Comparison of ENCODE assay signal across 10 mouse cellular contexts in the genomic region with DNA sequence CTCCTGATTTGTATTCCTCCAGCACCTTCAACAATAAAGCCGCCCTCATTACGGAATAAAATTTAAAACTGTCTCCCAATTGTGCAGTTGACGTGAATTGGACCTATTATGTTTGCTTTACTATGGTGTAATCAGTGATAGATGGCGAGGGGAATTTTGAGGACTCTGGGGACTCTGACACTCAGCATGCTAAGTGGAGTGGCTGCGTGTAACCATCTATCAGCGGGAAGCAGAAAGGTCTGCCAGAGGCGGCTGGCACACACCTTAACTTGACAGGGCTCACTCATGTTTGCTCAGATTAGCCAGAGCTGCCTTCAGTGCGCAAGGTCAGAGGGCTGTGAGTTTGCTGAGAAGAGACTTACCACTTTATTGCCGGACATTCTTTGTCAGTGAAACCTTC.
DNase-seq lines count a peak whose midpoint lies in the region; ATAC-seq lines count a peak whose summit lies in the region.
"Had no signal": no experiment of that assay in that cellular context is flagged by ENCODE, and none has a peak within 500 bp of the region (broad histone marks: within the 10 kb centered on the region; RNA-seq: fewer than 3 reads in every experiment).

No protein-coding gene starts in this region.

- no peaks in the 10 kb centered on the region for H3K27me3 ChIP-seq in intestine, embryonic 14.5 days (replicated peaks; ENCODE audit: control insufficient read depth, insufficient read depth, low read length)
- no peaks in the 10 kb centered on the region for H3K27me3 ChIP-seq in intestine, embryonic 16.5 days (replicated peaks; ENCODE audit: control insufficient read depth, insufficient read depth, low read length)
- peaks cover 7% of the 10 kb centered on the region; the same call in 1 of the 2 replicates for H3K27me3 ChIP-seq in heart, embryonic 10.5 days (ENCODE audit: insufficient read depth, poor library complexity, severe bottlenecking)
- no peaks in the 10 kb centered on the region for H3K27me3 ChIP-seq in heart, embryonic 16.5 days (ENCODE audit: control insufficient read depth, insufficient read depth, low read length)
- no peaks in the 10 kb centered on the region for H3K27me3 ChIP-seq in kidney, embryonic 16.5 days (ENCODE audit: insufficient read depth, low read length)

- no peak overlapping the region for H3K4me3 ChIP-seq in intestine, embryonic 14.5 days (ENCODE audit: low read depth, low read length)
- no peak overlapping the region for H3K4me3 ChIP-seq in intestine, embryonic 16.5 days (ENCODE audit: low read length)
- no peak overlapping the region for H3K4me3 ChIP-seq in heart, embryonic 10.5 days
- no peak overlapping the region for H3K4me3 ChIP-seq in heart, embryonic 16.5 days (ENCODE audit: low read length)
- no peak overlapping the region for H3K4me3 ChIP-seq in kidney, embryonic 16.5 days (ENCODE audit: low read length)
- H3K4me3 ChIP-seq: erythroblast, embryonic 14.5 days had no signal

- peak; percentile 53 for DNase-seq in intestine, embryonic 14.5 days (ENCODE audit: low spot score)
- DNase-seq in heart, embryonic 10.5 days (ENCODE audit: low spot score) = no peak
- DNase-seq in lung, postnatal 36 days = peak; percentile 36
- DNase-seq in layer of hippocampus, adult 8-10 months (ENCODE audit: low spot score in 2 of 2) = no peak

- 0 out of 2 replicates have a peak, but pooled peaks cover 15% of the 10 kb centered on the region for H3K4me1 ChIP-seq in intestine, embryonic 14.5 days (replicated peaks; ENCODE audit: control insufficient read depth, insufficient read depth, low read length)
- 0 out of 2 replicates have a peak, but pooled peaks cover 8% of the 10 kb centered on the region for H3K4me1 ChIP-seq in intestine, embryonic 16.5 days (ENCODE audit: control insufficient read depth, insufficient read depth, low read length)
- peaks cover 25% of the 10 kb centered on the region for H3K4me1 ChIP-seq in heart, embryonic 10.5 days
- peaks cover 29% of the 10 kb centered on the region for H3K4me1 ChIP-seq in heart, embryonic 16.5 days (ENCODE audit: control insufficient read depth, insufficient read depth, low read length)
- 0 out of 2 replicates have a peak, but pooled peaks cover 8% of the 10 kb centered on the region for H3K4me1 ChIP-seq in kidney, embryonic 16.5 days (ENCODE audit: insufficient read depth, low read length)

- no peak overlapping the region for H3K27ac ChIP-seq in intestine, embryonic 14.5 days (ENCODE audit: low read depth)
- H3K27ac ChIP-seq in intestine, embryonic 16.5 days (ENCODE audit: low read length) = no peak overlapping the region
- peak overlapping the region; percentile 80; the same call in 1 of the 2 replicates for H3K27ac ChIP-seq in heart, embryonic 10.5 days
- peak overlapping the region; percentile 21; the same call in 1 of the 2 replicates for H3K27ac ChIP-seq in heart, embryonic 16.5 days (ENCODE audit: low read length)
- H3K27ac ChIP-seq in kidney, embryonic 16.5 days (ENCODE audit: low read length) = no peak overlapping the region
- H3K27ac ChIP-seq: kidney, postnatal 0 days; macrophage had no signal

- no peak overlapping the region for H3K9ac ChIP-seq in intestine, embryonic 14.5 days (ENCODE audit: low read length)
- no peak overlapping the region for H3K9ac ChIP-seq in intestine, embryonic 16.5 days (ENCODE audit: low read depth, low read length)
- H3K9ac ChIP-seq in heart, embryonic 16.5 days (ENCODE audit: low read length) = no peak overlapping the region
- no peak overlapping the region for H3K9ac ChIP-seq in kidney, embryonic 16.5 days (replicated peaks; ENCODE audit: low read length)

- H3K9me3 ChIP-seq in intestine, embryonic 14.5 days (ENCODE audit: control insufficient read depth, low read length) = no peaks in the 10 kb centered on the region
- no peaks in the 10 kb centered on the region for H3K9me3 ChIP-seq in intestine, embryonic 16.5 days (ENCODE audit: control insufficient read depth, low read length)
- H3K9me3 ChIP-seq in heart, embryonic 10.5 days = no peaks in the 10 kb centered on the region
- H3K9me3 ChIP-seq in heart, embryonic 16.5 days (replicated peaks; ENCODE audit: control insufficient read depth, low read length) = no peaks in the 10 kb centered on the region
- no peaks in the 10 kb centered on the region for H3K9me3 ChIP-seq in kidney, embryonic 16.5 days (ENCODE audit: low read length)

- H3K36me3 ChIP-seq in intestine, embryonic 14.5 days (ENCODE audit: control insufficient read depth, insufficient read depth, low read length) = no peaks in the 10 kb centered on the region
- H3K36me3 ChIP-seq in intestine, embryonic 16.5 days (ENCODE audit: control insufficient read depth, insufficient read depth, low read length) = no peaks in the 10 kb centered on the region
- H3K36me3 ChIP-seq in heart, embryonic 10.5 days = no peaks in the 10 kb centered on the region
- H3K36me3 ChIP-seq in heart, embryonic 16.5 days (ENCODE audit: control insufficient read depth, insufficient read depth) = no peaks in the 10 kb centered on the region
- no peaks in the 10 kb centered on the region for H3K36me3 ChIP-seq in kidney, embryonic 16.5 days (ENCODE audit: insufficient read depth, low read length)

- no peak overlapping the region for H3K4me2 ChIP-seq in intestine, embryonic 14.5 days (ENCODE audit: low read length)
- no peak overlapping the region for H3K4me2 ChIP-seq in intestine, embryonic 16.5 days (ENCODE audit: low read depth, low read length)
- no peak overlapping the region for H3K4me2 ChIP-seq in heart, embryonic 16.5 days (ENCODE audit: low read depth, low read length)
- no peak overlapping the region for H3K4me2 ChIP-seq in kidney, embryonic 16.5 days (replicated peaks; ENCODE audit: low read depth, low read length)

- no peak for ATAC-seq in intestine, embryonic 14.5 days (replicated peaks; ENCODE audit: low FRiP score, low TSS enrichment, low read depth)
- no peak for ATAC-seq in intestine, embryonic 16.5 days
- peak; percentile 64 for ATAC-seq in heart, embryonic 16.5 days (replicated peaks; ENCODE audit: extremely low read depth, insufficient read depth, low FRiP score)
- no peak for ATAC-seq in kidney, embryonic 16.5 days (ENCODE audit: low FRiP score, low TSS enrichment)

- WGBS in intestine, embryonic 14.5 days = 48% methylated on average over 9 of the region's 9 CpGs
- WGBS in intestine, embryonic 16.5 days = 38% methylated on average over 9 of the region's 9 CpGs
- 30% methylated on average over 9 of the region's 9 CpGs for WGBS in heart, embryonic 10.5 days
- 29% methylated on average over 9 of the region's 9 CpGs for WGBS in heart, embryonic 16.5 days
- WGBS in kidney, embryonic 16.5 days = 50% methylated on average over 9 of the region's 9 CpGs

Comparison
In these comparisons a context has a peak if more than half of its experiments do, and no peak if none do; other contexts are left out.
1. DNase-seq: peak in intestine, embryonic 14.5 days (single experiment) and lung, postnatal 36 days (single experiment); none in heart, embryonic 10.5 days (single experiment) and layer of hippocampus, adult 8-10 months (0 of 2).
2. H3K27ac ChIP-seq: peak in heart, embryonic 10.5 days (single experiment) and heart, embryonic 16.5 days (single experiment); none in intestine, embryonic 14.5 days (single experiment), intestine, embryonic 16.5 days (single experiment) and kidney, embryonic 16.5 days (single experiment).